Mouse (Mus musculus) cortical plate, adult 2 months (tissue): Measurements from ENCODE around the gene Olfr507.

Experiments
- CTCF ChIP-seq: fragments of 200-500 bp; IDR thresholded peaks from 2 replicates; pipeline ENCODE4 v1.5.1; 2011; ENCODE audit warnings: mild to moderate bottlenecking, control low read depth, low read length; ENCODE audit not compliant: insufficient read depth; ENCODE audit errors: extremely low read depth
- POLR2A ChIP-seq: fragments of 200-500 bp; IDR thresholded peaks from 2 replicates; pipeline ENCODE4 v1.6.1; 2011; ENCODE audit warnings: mild to moderate bottlenecking, low read length, control low read depth; ENCODE audit not compliant: insufficient read depth; ENCODE audit errors: extremely low read depth

DNA sequence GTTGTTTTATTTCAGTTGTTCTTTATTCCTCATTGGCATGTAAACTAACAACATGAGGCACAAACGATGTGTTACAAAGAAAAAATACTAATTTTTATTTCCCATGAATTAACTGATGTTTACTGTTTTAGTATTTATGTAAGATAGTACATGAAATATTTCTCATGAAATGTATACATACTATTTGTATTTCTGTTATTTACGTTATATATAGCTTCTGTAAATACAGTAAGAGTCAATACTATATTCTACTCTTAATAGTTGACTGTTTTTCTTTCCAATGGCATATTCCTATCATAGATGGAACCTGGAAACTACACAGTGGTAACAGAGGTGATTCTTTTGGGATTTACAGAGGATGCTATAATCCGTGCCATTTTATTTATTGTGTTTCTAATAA lies 8.1 kb downstream of the Olfr507 start, which contains the start of gene Olfr508:
- no peak for TF ChIP-seq CTCF
- no peak for TF ChIP-seq POLR2A
